Mouse (Mus musculus): ENCODE results near the gene Npc2.

DNA sequence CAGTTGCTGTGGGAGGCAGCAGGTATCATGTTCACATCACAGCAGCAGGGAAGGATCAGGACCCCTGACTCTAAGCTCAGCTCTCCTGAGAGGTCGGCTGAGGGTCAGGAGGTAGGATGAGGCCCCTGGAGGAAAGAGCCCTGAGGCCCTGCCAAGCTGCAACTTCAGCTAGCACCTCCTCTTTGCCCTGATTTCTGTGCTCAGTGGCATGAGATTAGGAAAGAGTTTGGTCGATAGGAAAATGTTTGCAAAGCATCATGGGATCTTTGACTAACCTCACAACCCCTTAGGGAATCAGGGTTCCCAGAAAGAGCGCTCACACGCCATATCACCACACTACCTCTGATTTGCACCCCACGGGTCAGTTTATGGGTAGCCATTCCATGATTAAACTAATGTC, 33.8 kb upstream of the Npc2 start:
- no peak for TF ChIP-seq EP300 (IDR thresholded peaks at IDR 0.05; ENCODE audit: low read depth)
- TF ChIP-seq CTCF (IDR thresholded peaks at IDR 0.05; ENCODE audit: low read depth) = no peak

Measured in heart, postnatal 0 days (tissue).